Mouse (Mus musculus) embryonic facial prominence, embryonic 15.5 days (tissue): Measurements from ENCODE around the gene Cyp46a1. TPM values are rescaled to one million over a fixed set of nuclear protein-coding genes. Genes with fewer than 3 reads are reported as not detected.
A peak's percentile ranks its signal among the peaks of the same experiment; 100 is the strongest.

Experiments used
- ATAC-seq: fragments of 200-750 bp; cut with Nextera tagmentation; 2 replicates; pipeline ENCODE4 v1.8.0; 2017; ENCODE audit warnings: low read depth, moderate TSS enrichment; ENCODE audit not compliant: insufficient number of reproducible peaks, low FRiP score, low TSS enrichment
- H3K27ac ChIP-seq: fragments of 300-500 bp; sonication (generic); replicated peaks from 2 replicates; pipeline ENCODE4 v1.5.1; 2015; ENCODE audit warnings: mild to moderate bottlenecking, inconsistent platforms
- H3K27me3 ChIP-seq: fragments of 300-500 bp; sonication (generic); 2 replicates; pipeline ENCODE4 v1.6.1; 2015; ENCODE audit warnings: inconsistent platforms
- H3K36me3 ChIP-seq: fragments of 300-500 bp; sonication (generic); 2 replicates; pipeline ENCODE4 v1.6.1; 2015; ENCODE audit warnings: mild to moderate bottlenecking, inconsistent platforms
- H3K4me1 ChIP-seq: fragments of 300-500 bp; sonication (generic); 2 replicates; pipeline ENCODE4 v1.6.1; 2015; ENCODE audit warnings: inconsistent platforms
- H3K4me2 ChIP-seq: fragments of 300-500 bp; sonication (generic); replicated peaks from 2 replicates; pipeline ENCODE4 v1.6.1; 2015; ENCODE audit warnings: mild to moderate bottlenecking, inconsistent platforms
- H3K4me3 ChIP-seq: fragments of 300-500 bp; sonication (generic); replicated peaks from 2 replicates; pipeline ENCODE4 v1.5.1; 2015; ENCODE audit warnings: mild to moderate bottlenecking, inconsistent platforms
- H3K9ac ChIP-seq: fragments of 300-500 bp; sonication (generic); 2 replicates; pipeline ENCODE4 v1.6.1; 2015; ENCODE audit warnings: inconsistent platforms
- H3K9me3 ChIP-seq: fragments of 300-500 bp; sonication (generic); replicated peaks from 2 replicates; pipeline ENCODE4 v1.6.1; 2016; ENCODE audit warnings: inconsistent platforms
- WGBS: fragments of 180-500 bp; shearing (Covaris S2); methylation state at CpG from one replicate; pipeline ENCODE4 v1.1.7; 2015; 5-methylcytosine and 5-hydroxymethylcytosine counted together
- polyA plus RNA-seq: library from polyadenylated mRNA; unstranded; fragments of >200 nt; fragmentation: Nextera tagmentation; extraction: Ambion mirVana; gene quantifications from 2 replicates; pipeline ENCODE4 v1.2.1, GENCODE M21; 2015

The Cyp46a1 gene
- polyA plus RNA-seq, 1 experiment from 2014 or later = 9.5 TPM

- Histone ChIP-seq H3K4me3 (no peak overlapping the region), H3K4me1 (peaks cover 3% of the 10 kb centered on the region), H3K27ac (no peak overlapping the region), H3K9ac (no peak overlapping the region), H3K36me3 (no peaks in the 10 kb centered on the region), H3K27me3 (peaks cover 34% of the 10 kb centered on the region), H3K9me3 (no peaks in the 10 kb centered on the region), H3K4me2 (no peak overlapping the region)
- 86% methylated on average over 1 of the region's 1 CpGs for WGBS
- no peak for ATAC-seq
Observed at GRCm38 (mm10) chr12:108313244-108313772, 20.9 kb upstream of the Cyp46a1 start.

- ATAC-seq = no peak
- no peak overlapping the region for H3K27ac ChIP-seq
- H3K9me3 ChIP-seq = no peaks in the 10 kb centered on the region
- 34% methylated on average over 10 of the region's 10 CpGs for WGBS
- H3K4me3 ChIP-seq = no peak overlapping the region
- H3K36me3 ChIP-seq = no peaks in the 10 kb centered on the region
- peaks cover 58% of the 10 kb centered on the region for H3K27me3 ChIP-seq
- no peak overlapping the region for H3K9ac ChIP-seq
- H3K4me1 ChIP-seq = peaks cover 14% of the 10 kb centered on the region
- no peak overlapping the region for H3K4me2 ChIP-seq
Observed at GRCm38 (mm10) chr12:108315818-108316217, 18.4 kb upstream of the Cyp46a1 start.

GRCm38 (mm10) chr12:108316655-108317054 is 17.5 kb upstream of the Cyp46a1 start:
- no peaks in the 10 kb centered on the region for H3K36me3 ChIP-seq
- no peaks in the 10 kb centered on the region for H3K9me3 ChIP-seq
- no peak overlapping the region for H3K4me3 ChIP-seq
- no peak overlapping the region for H3K9ac ChIP-seq
- WGBS = 29% methylated on average over 6 of the region's 6 CpGs
- H3K27ac ChIP-seq = no peak overlapping the region
- ATAC-seq = no peak
- H3K27me3 ChIP-seq = peaks cover 64% of the 10 kb centered on the region
- H3K4me2 ChIP-seq = no peak overlapping the region
- H3K4me1 ChIP-seq = peaks cover 14% of the 10 kb centered on the region

GRCm38 (mm10) chr12:108317201-108317738 is 16.9 kb upstream of the Cyp46a1 start:
- H3K4me1 ChIP-seq = peaks cover 14% of the 10 kb centered on the region
- peaks cover 70% of the 10 kb centered on the region for H3K27me3 ChIP-seq
- H3K4me3 ChIP-seq = no peak overlapping the region
- no peak for ATAC-seq
- WGBS = 11% methylated on average over 9 of the region's 9 CpGs
- H3K9ac ChIP-seq = no peak overlapping the region
- no peaks in the 10 kb centered on the region for H3K36me3 ChIP-seq
- H3K27ac ChIP-seq = no peak overlapping the region
- H3K4me2 ChIP-seq = no peak overlapping the region
- no peaks in the 10 kb centered on the region for H3K9me3 ChIP-seq

GRCm38 (mm10) chr12:108317826-108318430 is 16.3 kb upstream of the Cyp46a1 start:
- Histone ChIP-seq H3K9me3 (no peaks in the 10 kb centered on the region), H3K4me3 (peak overlapping the region; percentile 23), H3K9ac (no peak overlapping the region), H3K4me2 (peak overlapping the region; percentile 35), H3K36me3 (no peaks in the 10 kb centered on the region), H3K27ac (no peak overlapping the region), H3K4me1 (peaks cover 14% of the 10 kb centered on the region), H3K27me3 (peaks cover 70% of the 10 kb centered on the region)
- WGBS = 12% methylated on average over 18 of the region's 18 CpGs
- no peak for ATAC-seq

- Histone ChIP-seq H3K4me3 (peak overlapping the region; percentile 23), H3K9ac (no peak overlapping the region), H3K4me2 (peak overlapping the region; percentile 35), H3K27me3 (peaks cover 70% of the 10 kb centered on the region), H3K4me1 (peaks cover 14% of the 10 kb centered on the region), H3K9me3 (no peaks in the 10 kb centered on the region), H3K36me3 (no peaks in the 10 kb centered on the region), H3K27ac (no peak overlapping the region)
- no peak for ATAC-seq
- 9% methylated on average over 37 of the region's 37 CpGs for WGBS
Observed at GRCm38 (mm10) chr12:108318499-108318898, 15.7 kb upstream of the Cyp46a1 start.

- ATAC-seq = no peak
- Histone ChIP-seq H3K9ac (no peak overlapping the region), H3K4me2 (no peak overlapping the region), H3K27ac (no peak overlapping the region), H3K27me3 (peaks cover 65% of the 10 kb centered on the region), H3K4me3 (no peak overlapping the region), H3K36me3 (no peaks in the 10 kb centered on the region), H3K9me3 (no peaks in the 10 kb centered on the region), H3K4me1 (peaks cover 14% of the 10 kb centered on the region)
- 18% methylated on average over 8 of the region's 8 CpGs for WGBS
Observed at GRCm38 (mm10) chr12:108320096-108320495, 14.1 kb upstream of the Cyp46a1 start.

GRCm38 (mm10) chr12:108326401-108326800 is 7.8 kb upstream of the Cyp46a1 start:
- H3K27me3 ChIP-seq = peaks cover 56% of the 10 kb centered on the region
- no peaks in the 10 kb centered on the region for H3K36me3 ChIP-seq
- no peak overlapping the region for H3K4me2 ChIP-seq
- H3K9ac ChIP-seq = no peak overlapping the region
- no peak overlapping the region for H3K4me3 ChIP-seq
- H3K27ac ChIP-seq = no peak overlapping the region
- 54% methylated on average over 5 of the region's 5 CpGs for WGBS
- H3K9me3 ChIP-seq = no peaks in the 10 kb centered on the region
- H3K4me1 ChIP-seq = peaks cover 13% of the 10 kb centered on the region
- no peak for ATAC-seq

- Histone ChIP-seq H3K27ac (no peak overlapping the region), H3K9ac (no peak overlapping the region), H3K4me2 (peak overlapping the region; percentile 87), H3K9me3 (no peaks in the 10 kb centered on the region), H3K4me1 (peaks cover 16% of the 10 kb centered on the region), H3K36me3 (no peaks in the 10 kb centered on the region), H3K4me3 (peak overlapping the region; percentile 43), H3K27me3 (peaks cover 58% of the 10 kb centered on the region)
- 2% methylated on average over 66 of the region's 66 CpGs for WGBS
- peak; percentile 60; the same call in 1 of the 2 replicates for ATAC-seq
Observed at GRCm38 (mm10) chr12:108327889-108328491, 6.2 kb upstream of the Cyp46a1 start.

- no peaks in the 10 kb centered on the region for H3K9me3 ChIP-seq
- 2% methylated on average over 16 of the region's 16 CpGs for WGBS
- H3K36me3 ChIP-seq = no peaks in the 10 kb centered on the region
- 0 out of 2 replicates have a peak overlapping the region, but pooled peaks have one; percentile 76 for H3K27ac ChIP-seq
- no peak for ATAC-seq
- peaks cover 49% of the 10 kb centered on the region for H3K27me3 ChIP-seq
- peaks cover 24% of the 10 kb centered on the region for H3K4me1 ChIP-seq
- H3K9ac ChIP-seq = no peak overlapping the region
- peak overlapping the region; percentile 65 for H3K4me3 ChIP-seq
- peak overlapping the region; percentile 99 for H3K4me2 ChIP-seq
Observed at GRCm38 (mm10) chr12:108333056-108333455, 1.1 kb upstream of the Cyp46a1 start.

GRCm38 (mm10) chr12:108333481-108333882 is 699 bp upstream of the Cyp46a1 start:
- WGBS = under 1% methylated on average over 22 of the region's 22 CpGs
- Histone ChIP-seq H3K4me2 (peak overlapping the region; percentile 99), H3K9ac (no peak overlapping the region), H3K4me3 (peak overlapping the region; percentile 65), H3K9me3 (no peaks in the 10 kb centered on the region), H3K27me3 (peaks cover 47% of the 10 kb centered on the region), H3K4me1 (peaks cover 20% of the 10 kb centered on the region), H3K36me3 (no peaks in the 10 kb centered on the region), H3K27ac (peak overlapping the region; percentile 76)
- ATAC-seq = peak; percentile 6
